Mouse (Mus musculus): ENCODE data around the gene Dclk1. TPM values are rescaled to one million over a fixed set of nuclear protein-coding genes. Genes with fewer than 3 reads are reported as not detected.
"Not testable (repeated sequence)": the region's sequence is repeated elsewhere in the genome, so short reads cannot be mapped to it uniquely, and the experiment has no call there.

Gene Dclk1
- polyA plus RNA-seq (2016; fragmentation: Nextera tagmentation; extraction: Ambion mirVana), result 40.3 and 47.6 TPM in 2 replicates

DNA sequence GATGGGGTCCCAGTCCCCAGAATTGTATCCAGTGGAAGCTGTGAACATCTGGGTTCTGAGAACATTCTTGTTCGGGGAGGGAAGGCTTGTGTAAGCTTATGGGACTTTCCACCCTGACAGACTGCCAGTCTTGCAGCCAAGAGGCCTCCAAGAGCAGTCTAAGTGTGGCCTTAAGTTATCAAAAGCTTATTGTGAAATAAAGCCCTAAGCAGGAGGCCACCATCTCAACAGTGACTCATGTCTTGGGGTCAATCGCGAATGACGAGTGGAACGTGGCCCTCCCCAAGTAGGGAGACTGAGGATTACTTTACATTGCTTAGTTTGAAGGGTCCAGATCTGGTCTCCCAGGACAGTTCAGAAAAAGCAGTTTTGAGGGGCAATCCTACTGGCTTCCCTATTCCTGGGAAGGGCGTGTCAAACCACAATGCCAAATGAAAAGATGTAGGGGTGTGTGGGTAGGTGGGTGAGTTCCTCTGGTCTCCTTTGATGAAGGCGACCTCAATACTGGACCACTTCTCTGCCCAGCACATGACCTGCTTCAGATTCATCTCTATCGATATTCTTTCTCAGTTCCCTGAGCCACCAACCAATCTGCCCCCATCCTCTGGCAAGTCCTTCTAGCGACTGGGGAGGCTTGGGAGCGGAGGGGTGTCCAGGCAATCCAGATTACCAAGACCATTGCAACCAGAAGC lies at the start of gene Dclk1:
TSS of gene Dclk1 (plus strand) at position 635 of the 692 bp plus-strand sequence.
- H3K4me1 ChIP-seq, result peaks cover 30% of the 10 kb centered on the region
- H3K9me3 ChIP-seq, result no peaks in the 10 kb centered on the region
- H3K27me3 ChIP-seq (ENCODE audit: poor library complexity, severe bottlenecking), result peaks cover 26% of the 10 kb centered on the region
- WGBS, result 32% methylated on average over 10 of the region's 10 CpGs
- 0 out of 2 replicates have a peak, but pooled peaks cover under 1% of the 10 kb centered on the region for H3K36me3 ChIP-seq (replicated peaks)
- peak within 1 kb of the TSS; percentile 94 for H3K27ac ChIP-seq
- DNase-seq (ENCODE audit: extremely low spot score, low spot score), result no peak
- peak within 1 kb of the TSS; percentile 77 for H3K4me3 ChIP-seq

DNA sequence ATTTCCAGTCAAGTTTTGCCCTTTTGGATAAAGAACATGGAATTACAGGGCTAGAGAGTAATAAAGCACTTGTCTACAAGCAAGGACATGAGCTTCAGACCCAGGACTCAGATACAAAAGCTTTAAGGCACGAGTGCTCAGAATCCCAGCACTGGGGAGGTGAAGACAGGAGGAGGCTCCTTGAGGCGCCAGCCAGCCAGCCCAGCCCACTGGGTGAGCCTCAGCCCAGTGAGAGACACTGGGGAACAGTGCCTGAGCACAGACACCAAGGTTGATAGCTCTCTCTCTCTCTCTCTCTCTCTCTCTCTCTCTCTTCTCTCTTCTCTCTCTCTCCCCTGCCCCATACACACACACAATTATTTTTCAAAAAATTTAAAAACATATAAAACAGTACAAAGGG lies 48.8 kb upstream of the Dclk1 start:
- no peak overlapping the region for H3K27ac ChIP-seq
- 61% methylated on average over 2 of the region's 2 CpGs for WGBS
- H3K9me3 ChIP-seq, result no peaks in the 10 kb centered on the region
- no peaks in the 10 kb centered on the region for H3K4me1 ChIP-seq
- no peak overlapping the region for H3K4me3 ChIP-seq
- no peaks in the 10 kb centered on the region for H3K27me3 ChIP-seq (ENCODE audit: poor library complexity, severe bottlenecking)
- H3K36me3 ChIP-seq (replicated peaks), result no peaks in the 10 kb centered on the region
- no peak for DNase-seq (ENCODE audit: extremely low spot score, low spot score)

DNA sequence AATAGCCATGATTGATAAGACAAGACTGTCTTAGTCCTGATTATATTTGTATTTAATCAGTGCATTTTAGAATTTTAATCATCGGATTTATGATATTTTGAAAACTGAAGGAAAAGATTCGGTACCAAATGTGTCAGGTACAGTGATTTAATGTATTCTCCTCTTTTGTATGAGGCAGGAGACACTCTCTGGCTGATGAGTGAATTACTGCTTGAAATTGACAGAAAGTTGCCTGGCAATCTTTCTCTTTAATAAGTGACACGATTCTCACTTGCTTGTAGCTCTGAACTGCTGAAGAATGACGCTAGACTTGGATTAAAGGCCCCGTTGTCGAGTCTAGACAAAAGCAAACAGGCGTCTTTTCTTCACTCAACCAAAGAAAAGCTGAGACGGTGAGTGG lies 47.4 kb upstream of the Dclk1 start:
- H3K27ac ChIP-seq, result no peak overlapping the region
- no peak overlapping the region for H3K4me3 ChIP-seq
- H3K9me3 ChIP-seq, result no peaks in the 10 kb centered on the region
- no peak for DNase-seq (ENCODE audit: extremely low spot score, low spot score)
- 83% methylated on average over 8 of the region's 8 CpGs for WGBS
- H3K4me1 ChIP-seq, result no peaks in the 10 kb centered on the region
- no peaks in the 10 kb centered on the region for H3K36me3 ChIP-seq (replicated peaks)
- H3K27me3 ChIP-seq (ENCODE audit: poor library complexity, severe bottlenecking), result no peaks in the 10 kb centered on the region

DNA sequence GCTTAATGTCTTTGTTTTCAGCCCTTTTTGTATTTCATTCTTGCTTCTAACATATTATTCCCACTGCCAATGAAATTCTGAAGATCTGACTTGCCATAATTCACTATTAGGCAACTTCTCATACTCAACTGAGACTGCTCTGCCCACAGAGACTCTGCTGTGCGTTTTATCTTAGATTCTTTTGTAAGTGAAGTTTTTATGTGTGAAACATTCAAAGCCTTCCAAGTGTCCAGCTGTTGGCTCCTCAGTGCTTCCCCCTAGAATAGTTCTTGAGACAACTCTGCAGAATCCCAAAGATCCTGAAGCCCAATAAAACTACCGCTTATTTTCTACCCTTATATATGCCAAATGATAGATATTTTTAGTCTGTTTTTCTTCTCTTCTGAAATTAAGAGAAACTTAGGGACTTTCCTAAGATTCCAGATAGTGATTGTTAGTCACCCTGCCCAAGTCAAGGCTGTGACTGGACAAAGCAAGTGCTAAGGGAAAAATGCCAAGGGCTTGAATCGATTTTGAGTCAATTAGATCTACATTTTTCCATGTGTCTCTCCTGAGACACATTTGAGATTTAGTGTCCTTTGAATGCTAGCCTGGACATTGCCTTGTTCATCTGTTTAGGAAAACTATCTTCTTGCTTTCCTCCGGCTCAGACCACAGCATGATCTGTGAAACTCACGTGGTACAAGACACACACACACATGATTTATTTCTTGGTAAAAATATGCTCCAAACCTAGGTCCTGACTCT lies 46.4 kb upstream of the Dclk1 start:
- DNase-seq (ENCODE audit: extremely low spot score, low spot score), result no peak
- no peaks in the 10 kb centered on the region for H3K4me1 ChIP-seq
- no peak overlapping the region for H3K4me3 ChIP-seq
- no peak overlapping the region for H3K27ac ChIP-seq
- no peaks in the 10 kb centered on the region for H3K9me3 ChIP-seq
- no peaks in the 10 kb centered on the region for H3K27me3 ChIP-seq (ENCODE audit: poor library complexity, severe bottlenecking)
- 92% methylated on average over 5 of the region's 5 CpGs for WGBS
- no peaks in the 10 kb centered on the region for H3K36me3 ChIP-seq (replicated peaks)

DNA sequence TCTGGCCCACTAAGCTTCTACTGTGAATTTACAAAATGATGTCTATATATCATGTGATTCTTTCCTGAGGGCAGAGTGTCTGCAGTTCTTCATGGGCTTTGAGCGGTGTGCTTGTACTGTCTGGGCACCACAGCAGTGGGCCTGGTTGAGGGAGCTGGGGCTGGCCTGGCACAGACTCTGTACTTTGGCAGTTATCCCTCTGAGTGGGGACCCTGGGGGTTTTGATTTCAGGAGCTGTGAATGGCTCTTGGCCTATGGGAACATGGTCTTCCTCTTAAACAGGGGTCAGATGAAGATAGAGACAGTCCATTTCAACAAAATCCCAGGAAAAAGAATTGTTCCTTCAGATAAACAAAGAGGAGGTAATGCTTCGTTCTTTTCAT lies 45.8 kb upstream of the Dclk1 start:
- Histone ChIP-seq H3K9me3 (no peaks in the 10 kb centered on the region), H3K36me3 (replicated peaks) (no peaks in the 10 kb centered on the region), H3K4me1 (no peaks in the 10 kb centered on the region), H3K27ac (no peak overlapping the region), H3K4me3 (no peak overlapping the region), H3K27me3 (ENCODE audit: poor library complexity, severe bottlenecking) (no peaks in the 10 kb centered on the region)
- WGBS, result 92% methylated on average over 2 of the region's 2 CpGs
- no peak for DNase-seq (ENCODE audit: extremely low spot score, low spot score)

DNA sequence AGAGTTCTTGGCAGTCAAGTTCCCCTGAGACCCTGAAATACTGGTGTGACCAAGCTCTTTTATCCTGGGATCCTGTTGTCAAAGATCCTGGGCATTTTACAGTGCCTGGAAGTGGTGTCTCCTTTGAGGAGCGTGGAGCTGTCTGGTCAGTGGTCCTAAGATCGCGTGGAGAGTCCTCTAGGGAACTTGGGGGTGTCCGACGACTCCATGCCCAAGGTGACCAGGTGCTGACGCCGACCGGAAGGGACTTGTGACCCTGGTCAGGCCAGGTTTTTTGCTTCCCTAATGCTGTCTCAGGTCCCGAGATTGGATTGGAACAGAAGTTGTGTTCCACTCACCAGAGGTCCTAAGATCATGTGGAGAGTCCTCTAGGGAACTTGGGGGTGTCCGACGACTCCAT lies 38.5 kb upstream of the Dclk1 start:
- 92% methylated on average over 11 of the region's 11 CpGs for WGBS
- H3K27ac ChIP-seq; H3K36me3 ChIP-seq (replicated peaks); H3K9me3 ChIP-seq; DNase-seq (ENCODE audit: extremely low spot score, low spot score); H3K4me1 ChIP-seq; H3K27me3 ChIP-seq (ENCODE audit: poor library complexity, severe bottlenecking); H3K4me3 ChIP-seq: not testable (repeated sequence)

DNA sequence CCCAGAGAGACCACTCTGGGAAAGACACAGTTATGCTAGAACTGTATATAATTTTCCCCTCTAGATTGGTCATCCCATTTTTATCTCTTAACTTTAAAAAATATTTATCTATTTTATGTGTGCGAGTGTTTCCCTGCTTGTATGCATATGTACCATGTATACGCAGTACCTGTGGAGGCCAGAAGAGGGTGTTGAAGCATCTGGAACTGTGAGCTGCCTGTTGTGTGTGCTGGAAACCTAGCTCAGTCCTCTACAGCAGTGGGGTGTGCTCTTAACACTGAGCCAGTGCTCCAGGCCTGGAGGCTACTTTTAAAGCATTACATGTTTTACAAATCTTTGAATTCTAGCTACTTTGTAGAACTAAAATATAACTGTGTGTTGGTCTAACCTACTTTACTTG lies 35.8 kb upstream of the Dclk1 start:
- H3K36me3 ChIP-seq (replicated peaks), result no peaks in the 10 kb centered on the region
- no peak overlapping the region for H3K27ac ChIP-seq
- no peak overlapping the region for H3K4me3 ChIP-seq
- 98% methylated on average over 2 of the region's 2 CpGs for WGBS
- no peaks in the 10 kb centered on the region for H3K27me3 ChIP-seq (ENCODE audit: poor library complexity, severe bottlenecking)
- no peaks in the 10 kb centered on the region for H3K9me3 ChIP-seq
- H3K4me1 ChIP-seq, result peaks cover 7% of the 10 kb centered on the region; the same call in 1 of the 2 replicates
- no peak for DNase-seq (ENCODE audit: extremely low spot score, low spot score)

DNA sequence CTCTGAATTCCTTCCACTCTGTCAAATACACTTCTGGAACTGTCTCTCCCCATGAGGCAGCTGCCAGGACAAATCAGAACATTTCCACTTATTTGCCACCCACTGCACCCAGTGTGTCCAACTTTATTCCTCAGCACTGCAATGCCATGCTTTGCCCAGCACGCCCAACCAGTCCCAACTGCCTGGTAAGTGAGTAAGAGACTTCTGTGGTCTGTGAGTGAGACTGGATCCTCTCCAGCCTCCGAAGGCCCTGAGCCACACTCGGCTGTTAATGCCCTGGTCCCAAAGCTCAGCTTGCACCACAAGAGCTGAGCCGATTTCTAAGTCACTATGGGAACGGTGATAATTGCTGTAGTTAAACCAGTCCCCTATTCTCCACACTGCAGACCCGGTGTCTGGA lies 34.5 kb upstream of the Dclk1 start:
- no peak overlapping the region for H3K27ac ChIP-seq
- H3K9me3 ChIP-seq, result no peaks in the 10 kb centered on the region
- WGBS, result 70% methylated on average over 6 of the region's 6 CpGs
- H3K27me3 ChIP-seq (ENCODE audit: poor library complexity, severe bottlenecking), result no peaks in the 10 kb centered on the region
- H3K4me3 ChIP-seq, result no peak overlapping the region
- peaks cover 15% of the 10 kb centered on the region for H3K4me1 ChIP-seq
- no peak for DNase-seq (ENCODE audit: extremely low spot score, low spot score)
- no peaks in the 10 kb centered on the region for H3K36me3 ChIP-seq (replicated peaks)

DNA sequence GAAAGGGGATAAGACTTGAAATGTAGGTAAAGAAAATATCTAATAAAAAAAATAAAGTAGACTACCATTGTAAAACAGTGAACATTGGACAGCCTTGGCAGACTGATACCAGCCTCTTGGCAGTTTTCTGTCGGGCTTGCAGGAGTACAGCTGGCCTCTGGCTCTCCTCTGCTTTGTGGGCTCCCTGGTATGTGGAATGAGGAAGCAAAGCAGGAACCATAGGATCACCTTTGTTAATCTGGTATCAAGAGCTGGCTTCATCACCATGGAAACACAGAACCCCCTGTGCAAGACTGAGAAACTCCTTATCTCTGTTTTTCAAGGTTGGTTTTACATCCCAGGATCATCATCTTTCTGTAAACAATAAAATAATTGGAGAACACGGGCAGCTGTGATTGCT lies 29.9 kb upstream of the Dclk1 start:
- Histone ChIP-seq H3K27ac (no peak overlapping the region), H3K4me3 (no peak overlapping the region), H3K4me1 (peaks cover 26% of the 10 kb centered on the region), H3K27me3 (ENCODE audit: poor library complexity, severe bottlenecking) (no peaks in the 10 kb centered on the region), H3K9me3 (no peaks in the 10 kb centered on the region), H3K36me3 (replicated peaks) (no peaks in the 10 kb centered on the region)
- DNase-seq (ENCODE audit: extremely low spot score, low spot score), result no peak
- WGBS, result 37% methylated on average over 2 of the region's 2 CpGs

DNA sequence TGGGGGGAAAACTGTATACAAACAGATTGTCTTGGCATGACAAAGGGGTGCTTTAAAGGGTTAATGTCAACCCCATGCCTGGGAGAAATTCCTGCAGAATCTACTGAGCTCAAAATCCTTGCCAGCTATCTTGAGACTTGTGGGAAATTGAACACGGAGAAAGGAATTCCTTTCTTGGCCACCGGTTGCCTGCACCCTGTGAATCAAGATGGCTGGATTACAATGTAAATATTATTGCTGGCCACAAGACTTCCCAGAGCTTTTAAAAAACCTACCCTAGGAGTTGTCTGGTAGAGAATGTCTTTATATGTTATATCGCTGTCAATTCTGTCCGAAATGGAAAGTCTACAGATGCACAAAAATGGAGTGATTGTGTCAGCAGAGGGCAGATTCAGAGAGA lies 28.4 kb upstream of the Dclk1 start:
- H3K4me1 ChIP-seq, result peaks cover 22% of the 10 kb centered on the region
- H3K36me3 ChIP-seq (replicated peaks), result no peaks in the 10 kb centered on the region
- H3K4me3 ChIP-seq, result no peak overlapping the region
- 65% methylated on average over 4 of the region's 4 CpGs for WGBS
- no peak for DNase-seq (ENCODE audit: extremely low spot score, low spot score)
- H3K9me3 ChIP-seq, result no peaks in the 10 kb centered on the region
- no peaks in the 10 kb centered on the region for H3K27me3 ChIP-seq (ENCODE audit: poor library complexity, severe bottlenecking)
- H3K27ac ChIP-seq, result no peak overlapping the region

DNA sequence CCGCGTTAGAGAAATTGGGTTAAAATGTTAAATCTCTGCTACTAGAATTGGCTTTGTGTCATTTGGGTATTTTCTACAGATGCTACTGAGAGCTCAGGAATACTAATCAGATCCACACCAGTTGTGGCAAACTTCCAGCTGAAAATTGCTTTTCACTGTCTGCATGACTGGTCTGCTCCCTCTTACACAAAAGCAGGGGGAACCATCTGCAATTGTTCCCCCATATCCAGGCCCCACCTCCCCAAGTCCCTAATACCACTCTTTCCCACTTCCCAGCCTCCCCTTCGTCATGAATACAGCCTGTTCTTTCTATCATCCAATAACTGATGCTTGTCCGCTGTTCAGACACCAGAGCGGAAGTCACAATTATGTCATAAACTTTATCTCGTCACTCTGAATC lies 27.8 kb upstream of the Dclk1 start:
- Histone ChIP-seq H3K4me1 (peaks cover 22% of the 10 kb centered on the region), H3K27me3 (ENCODE audit: poor library complexity, severe bottlenecking) (no peaks in the 10 kb centered on the region), H3K36me3 (replicated peaks) (no peaks in the 10 kb centered on the region), H3K27ac (no peak overlapping the region), H3K4me3 (no peak overlapping the region), H3K9me3 (no peaks in the 10 kb centered on the region)
- 89% methylated on average over 6 of the region's 6 CpGs for WGBS
- DNase-seq (ENCODE audit: extremely low spot score, low spot score), result no peak

DNA sequence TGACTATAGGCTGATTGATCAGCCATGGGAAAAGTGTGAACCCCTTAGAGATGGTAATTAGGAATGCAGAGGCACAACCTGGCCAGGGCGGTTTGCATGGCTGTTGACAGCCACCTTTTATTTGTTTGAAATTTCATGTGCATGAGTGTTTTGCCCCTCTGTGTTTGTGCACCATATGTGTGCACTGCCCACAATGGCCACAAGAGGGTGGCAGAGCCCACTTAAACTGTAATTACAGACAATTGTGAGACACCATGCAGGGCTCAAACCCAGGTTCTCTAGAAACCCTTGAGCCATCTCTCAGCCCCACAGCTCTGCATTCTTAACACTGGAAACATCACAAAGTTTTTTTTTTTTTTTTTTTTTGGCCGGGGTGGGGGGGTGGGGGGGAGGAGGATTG lies 19.7 kb upstream of the Dclk1 start:
- Histone ChIP-seq H3K36me3 (replicated peaks) (no peaks in the 10 kb centered on the region), H3K9me3 (peaks cover 12% of the 10 kb centered on the region; the same call in 1 of the 2 replicates), H3K4me1 (peaks cover 13% of the 10 kb centered on the region), H3K27ac (no peak overlapping the region), H3K27me3 (ENCODE audit: poor library complexity, severe bottlenecking) (peaks cover 17% of the 10 kb centered on the region; the same call in 1 of the 2 replicates), H3K4me3 (no peak overlapping the region)
- 98% methylated on average over 2 of the region's 2 CpGs for WGBS
- no peak for DNase-seq (ENCODE audit: extremely low spot score, low spot score)

DNA sequence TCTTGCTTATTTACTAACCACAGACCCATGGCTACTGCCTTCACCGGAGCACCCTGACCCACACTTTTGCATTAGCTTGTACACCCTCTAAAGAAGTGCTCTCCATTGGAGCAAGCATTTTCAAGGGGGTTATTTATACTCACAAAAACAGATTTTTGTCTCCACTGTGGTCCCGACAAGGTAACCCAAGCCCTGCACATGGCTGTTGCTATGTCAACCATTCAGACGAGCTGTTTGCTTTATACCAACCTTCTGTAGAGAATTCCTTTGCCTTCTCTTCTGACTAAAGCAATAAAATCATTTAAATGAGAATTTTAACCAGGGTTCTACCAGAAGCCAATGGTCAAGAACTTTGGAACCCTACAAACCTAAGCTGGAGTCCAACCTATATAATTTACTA lies 18.3 kb upstream of the Dclk1 start:
- Histone ChIP-seq H3K9me3 (peaks cover 12% of the 10 kb centered on the region; the same call in 1 of the 2 replicates), H3K36me3 (replicated peaks) (no peaks in the 10 kb centered on the region), H3K27me3 (ENCODE audit: poor library complexity, severe bottlenecking) (peaks cover 17% of the 10 kb centered on the region; the same call in 1 of the 2 replicates), H3K4me3 (no peak overlapping the region), H3K4me1 (peaks cover 14% of the 10 kb centered on the region), H3K27ac (no peak overlapping the region)
- 89% methylated on average over 3 of the region's 3 CpGs for WGBS
- DNase-seq (ENCODE audit: extremely low spot score, low spot score), result no peak
